Mouse (Mus musculus) CD4-positive, CD25-positive, alpha-beta regulatory T cell, adult 2 months (primary cell): Measurements from ENCODE around the gene Olfr1286.

Experiments used
- DNase-seq: peaks from one replicate; pipeline ENCODE4 v3.0.0-alpha.2; 2012; ENCODE audit warnings: low read depth, low spot score

Gene Olfr1286

DNA sequence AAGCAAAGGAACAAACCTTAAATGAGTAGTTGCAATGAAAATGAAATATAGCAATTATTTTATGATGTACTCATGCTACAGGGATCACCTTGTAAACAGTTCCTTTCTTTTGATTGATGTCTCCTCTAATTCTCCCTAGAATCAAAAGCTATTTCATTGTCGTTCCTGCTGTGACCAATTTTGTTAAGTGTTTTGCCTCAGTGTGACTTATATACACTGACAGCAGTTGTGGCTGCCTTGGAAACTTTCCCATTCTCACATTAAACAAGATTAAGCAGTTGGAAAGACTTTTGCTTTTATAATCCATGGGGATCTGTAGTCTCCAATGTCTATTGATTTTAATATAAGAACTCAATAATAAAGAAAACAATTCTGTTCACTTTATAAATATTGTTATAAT, at the start of gene Olfr1286:
TSS of gene Olfr1286 (minus strand) at position 185 of the 400 bp plus-strand sequence.
- no peak for DNase-seq

DNA sequence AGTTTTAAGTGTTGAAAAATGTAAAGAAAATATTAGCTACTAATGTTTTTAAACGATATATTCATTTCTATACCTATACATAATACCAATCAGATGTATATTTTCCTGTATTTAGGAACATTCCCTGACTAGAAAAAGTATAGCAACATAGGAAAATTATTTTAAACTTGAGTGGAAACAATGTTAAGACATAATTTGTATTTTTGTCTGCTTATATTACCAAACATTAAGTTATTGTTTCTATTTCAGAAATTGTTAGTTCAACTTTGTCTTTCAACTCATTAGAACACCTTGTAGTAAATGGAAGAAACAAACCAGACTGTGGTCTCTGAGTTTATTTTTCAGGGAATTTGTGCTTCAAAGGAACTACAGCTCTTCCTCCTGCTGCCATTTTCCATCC, 25.9 kb upstream of the Olfr1286 start, which contains the start of gene Olfr1287:
TSS of gene Olfr1287 (plus strand) at position 301 of the 400 bp plus-strand sequence.
- no peak for DNase-seq

- no peak for DNase-seq
Observed at GRCm38 (mm10) chr2:111375222-111375621, 47.7 kb downstream of the Olfr1286 start, which contains the start of gene Olfr1284. Gene Olfr1284 (plus strand): TSS chr2:111375522.
